Comparison of ENCODE assay signal across 15 mouse cellular contexts in the genomic region with DNA sequence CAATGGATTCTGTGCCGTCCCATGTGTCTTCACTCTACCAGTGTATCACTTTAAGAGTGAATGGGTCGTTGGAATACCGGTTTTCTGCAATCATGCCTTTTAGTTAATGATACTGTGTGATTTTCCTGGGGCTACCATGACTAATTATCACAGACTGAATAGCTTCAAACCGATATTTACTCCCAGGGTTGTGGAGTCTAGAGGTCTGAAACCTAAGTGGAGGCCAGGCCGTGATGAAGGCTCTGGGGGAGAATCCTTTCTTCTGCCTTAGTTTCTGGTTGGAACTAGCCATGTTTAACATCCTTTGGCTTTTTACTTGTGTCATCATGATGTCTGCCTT.
DNase-seq lines count a peak whose midpoint lies in the region; ATAC-seq lines count a peak whose summit lies in the region.
"Had no signal": no experiment of that assay in that cellular context is flagged by ENCODE, and none has a peak within 500 bp of the region (broad histone marks: within the 10 kb centered on the region; RNA-seq: fewer than 3 reads in every experiment).

No protein-coding gene starts in this region.

- H3K9ac ChIP-seq in kidney, embryonic 14.5 days (ENCODE audit: low read depth, low read length): no peak overlapping the region
- no peak overlapping the region for H3K9ac ChIP-seq in forebrain, embryonic 13.5 days
- no peak overlapping the region for H3K9ac ChIP-seq in limb, embryonic 12.5 days (replicated peaks)
- H3K9ac ChIP-seq: embryonic facial prominence, embryonic 12.5 days; liver, embryonic 13.5 days had no signal

- H3K36me3 ChIP-seq in kidney, embryonic 14.5 days (ENCODE audit: control insufficient read depth, insufficient read depth, low read length): no peaks in the 10 kb centered on the region
- H3K36me3 ChIP-seq in embryonic facial prominence, embryonic 10.5 days (replicated peaks): no peaks in the 10 kb centered on the region; the same call in 1 of the 2 replicates
- H3K36me3 ChIP-seq in forebrain, embryonic 13.5 days (ENCODE audit: poor library complexity, severe bottlenecking): no peaks in the 10 kb centered on the region
- no peaks in the 10 kb centered on the region for H3K36me3 ChIP-seq in limb, embryonic 12.5 days
- H3K36me3 ChIP-seq: embryonic facial prominence, embryonic 12.5 days; liver, embryonic 13.5 days had no signal

- no peaks in the 10 kb centered on the region for H3K27me3 ChIP-seq in kidney, embryonic 14.5 days (ENCODE audit: control insufficient read depth, insufficient read depth, low read length)
- H3K27me3 ChIP-seq in embryonic facial prominence, embryonic 10.5 days (replicated peaks; ENCODE audit: low read depth, poor library complexity, severe bottlenecking): no peaks in the 10 kb centered on the region
- H3K27me3 ChIP-seq in forebrain, embryonic 13.5 days: no peaks in the 10 kb centered on the region
- H3K27me3 ChIP-seq in limb, embryonic 12.5 days: no peaks in the 10 kb centered on the region
- H3K27me3 ChIP-seq: embryonic facial prominence, embryonic 12.5 days; liver, embryonic 13.5 days had no signal

- H3K4me1 ChIP-seq in kidney, embryonic 14.5 days (ENCODE audit: control insufficient read depth, insufficient read depth, low read length): peaks cover 5% of the 10 kb centered on the region
- H3K4me1 ChIP-seq in embryonic facial prominence, embryonic 10.5 days: peaks cover 29% of the 10 kb centered on the region
- peaks cover 35% of the 10 kb centered on the region for H3K4me1 ChIP-seq in forebrain, embryonic 13.5 days
- peaks cover 28% of the 10 kb centered on the region for H3K4me1 ChIP-seq in limb, embryonic 12.5 days (replicated peaks)

- H3K9me3 ChIP-seq in kidney, embryonic 14.5 days (ENCODE audit: control insufficient read depth, low read length): no peaks in the 10 kb centered on the region
- no peaks in the 10 kb centered on the region for H3K9me3 ChIP-seq in embryonic facial prominence, embryonic 10.5 days
- H3K9me3 ChIP-seq in forebrain, embryonic 13.5 days (replicated peaks): no peaks in the 10 kb centered on the region
- peaks cover 3% of the 10 kb centered on the region; the same call in 1 of the 2 replicates for H3K9me3 ChIP-seq in limb, embryonic 12.5 days
- H3K9me3 ChIP-seq: embryonic facial prominence, embryonic 12.5 days; liver, embryonic 13.5 days had no signal

- no peak overlapping the region for H3K27ac ChIP-seq in kidney, embryonic 14.5 days (ENCODE audit: low read depth, low read length)
- peak overlapping the region; percentile 62 for H3K27ac ChIP-seq in embryonic facial prominence, embryonic 10.5 days (replicated peaks)
- peak overlapping the region; percentile 45 for H3K27ac ChIP-seq in forebrain, embryonic 13.5 days
- H3K27ac ChIP-seq in limb, embryonic 12.5 days: peak overlapping the region; percentile 32; the same call in 1 of the 2 replicates
- H3K27ac ChIP-seq: liver, embryonic 13.5 days had no signal

- 58% methylated on average over 5 of the region's 5 CpGs for WGBS in kidney, embryonic 14.5 days
- WGBS in embryonic facial prominence, embryonic 10.5 days: 53% methylated on average over 5 of the region's 5 CpGs
- 53% methylated on average over 5 of the region's 5 CpGs for WGBS in forebrain, embryonic 13.5 days
- 60% methylated on average over 5 of the region's 5 CpGs for WGBS in limb, embryonic 12.5 days

- H3K4me3 ChIP-seq in kidney, embryonic 14.5 days (ENCODE audit: low read length): no peak overlapping the region
- no peak overlapping the region for H3K4me3 ChIP-seq in embryonic facial prominence, embryonic 10.5 days
- no peak overlapping the region for H3K4me3 ChIP-seq in forebrain, embryonic 13.5 days
- H3K4me3 ChIP-seq in limb, embryonic 12.5 days (replicated peaks): no peak overlapping the region
- H3K4me3 ChIP-seq: embryonic facial prominence, embryonic 12.5 days; liver, embryonic 13.5 days; myocyte had no signal

- no peak overlapping the region for H3K4me2 ChIP-seq in kidney, embryonic 14.5 days (replicated peaks; ENCODE audit: low read depth, low read length)
- H3K4me2 ChIP-seq in forebrain, embryonic 13.5 days: no peak overlapping the region
- no peak overlapping the region for H3K4me2 ChIP-seq in limb, embryonic 12.5 days
- H3K4me2 ChIP-seq: embryonic facial prominence, embryonic 12.5 days; heart, embryonic 11.5 days; liver, embryonic 13.5 days had no signal

- ATAC-seq in kidney, embryonic 14.5 days (ENCODE audit: low FRiP score, low TSS enrichment): no peak
- ATAC-seq in forebrain, embryonic 13.5 days: no peak
- no peak for ATAC-seq in limb, embryonic 12.5 days (ENCODE audit: insufficient number of reproducible peaks, insufficient read depth, low FRiP score, low TSS enrichment, low read depth)
- no peak for ATAC-seq in megakaryocyte progenitor cell, adult 5-6 weeks (replicated peaks; ENCODE audit: poor library complexity)
- ATAC-seq: intestine, embryonic 16.5 days had no signal

- DNase-seq in kidney, adult 9 months: peak; percentile 35
- no peak for DNase-seq in embryonic facial prominence, embryonic 10.5 days (ENCODE audit: low spot score)
- DNase-seq in urinary bladder, postnatal 25 days (ENCODE audit: low spot score): no peak
- DNase-seq: gastrocnemius, postnatal 36 days; heart, postnatal 36 days; liver, embryonic 13.5 days; right cerebral cortex, postnatal 25 days had no signal
